Mouse (Mus musculus) urinary bladder, postnatal 25 days (tissue): ENCODE measurements around the gene Olfr368.

Source experiments
- DNase-seq: peaks from one replicate; pipeline ENCODE4 v3.0.0; 2022; ENCODE audit warnings: low spot score

Olfr368 gene

GRCm38 (mm10) chr2:37326215-37326614, at the start of gene Olfr368:
Gene Olfr368, plus strand, starts transcription at chr2:37326515.
- DNase-seq = no peak

- DNase-seq = no peak
These were observed 7.0 kb downstream of the Olfr368 start for GRCm38 (mm10) chr2:37333321-37333720.

GRCm38 (mm10) chr2:37338497-37339187, 12.3 kb downstream of the Olfr368 start:
- DNase-seq = peak; percentile 34

GRCm38 (mm10) chr2:37351671-37352070, 25.4 kb downstream of the Olfr368 start:
- DNase-seq = no peak

- DNase-seq = no peak
These were observed 29.3 kb downstream of the Olfr368 start for GRCm38 (mm10) chr2:37355571-37355970.

GRCm38 (mm10) chr2:37358633-37359540, 32.6 kb downstream of the Olfr368 start, which contains the start of gene Pdcl:
Gene Pdcl, minus strand, starts transcription at chr2:37359332.
- DNase-seq = peak; percentile 80

GRCm38 (mm10) chr2:37359908-37360307, 33.6 kb downstream of the Olfr368 start:
- no peak for DNase-seq

GRCm38 (mm10) chr2:37370651-37371050, 44.3 kb downstream of the Olfr368 start:
- DNase-seq = no peak

GRCm38 (mm10) chr2:37376018-37376417, 49.7 kb downstream of the Olfr368 start:
- DNase-seq = no peak

- peak; percentile 34 for DNase-seq
These were observed 53.9 kb downstream of the Olfr368 start for GRCm38 (mm10) chr2:37380189-37380588.
